Mouse (Mus musculus) CH12F3 (cell line): ENCODE measurements around the gene Itga3.
"Not testable (repeated sequence)": the region's sequence is repeated elsewhere in the genome, so short reads cannot be mapped to it uniquely, and the experiment has no call there.

Source experiments
- in situ Hi-C: fragments of 300-500 bp; cut with MboI; formaldehyde crosslinking; loops from 2 replicates; pipeline ENCODE4 v1.14.3; 2020; ENCODE audit warnings: low sequenced_read_pairs

Gene Itga3

DNA sequence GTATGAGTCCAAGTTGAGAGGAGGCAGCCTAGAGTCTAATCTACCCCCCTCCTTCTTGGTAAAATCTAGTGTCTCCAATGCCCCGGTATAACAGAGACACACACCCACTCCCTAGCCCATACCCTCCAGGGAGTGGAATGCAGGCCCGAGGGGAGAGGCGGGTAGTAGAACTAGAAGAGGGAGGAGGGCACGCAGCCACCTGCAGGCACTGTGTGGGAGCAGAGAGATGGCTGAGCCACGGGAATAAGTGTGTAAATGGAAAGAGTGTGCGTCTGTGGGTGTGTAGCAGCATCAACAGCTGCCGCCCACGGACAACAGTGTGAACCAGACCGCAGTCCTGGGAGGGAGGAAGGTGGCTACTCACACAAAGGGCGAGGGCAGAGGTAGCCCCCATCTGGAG is 41.7 kb downstream of the Itga3 start:
- in situ Hi-C loops: no loop called here

DNA sequence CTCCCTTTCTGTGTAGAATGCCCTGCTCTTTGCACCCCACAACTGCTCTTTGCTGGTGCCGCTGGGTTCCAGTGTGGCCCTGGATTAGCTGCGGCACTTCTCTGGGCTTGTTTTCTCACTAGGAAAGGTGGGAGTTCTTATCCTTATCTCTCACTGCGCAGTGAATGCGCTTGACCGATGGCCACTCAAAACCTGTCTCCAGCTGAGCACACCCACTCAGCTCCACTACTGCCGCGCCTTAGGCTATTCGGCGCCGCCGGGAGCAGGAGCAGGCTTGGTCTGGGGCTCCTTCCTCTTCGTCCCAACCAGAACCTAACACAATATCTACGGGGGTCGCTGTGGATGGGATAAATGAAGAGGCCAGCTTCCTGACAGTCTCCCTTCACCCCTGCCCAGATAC is 43.0 kb downstream of the Itga3 start:
- in situ Hi-C loops: no loop called here

DNA sequence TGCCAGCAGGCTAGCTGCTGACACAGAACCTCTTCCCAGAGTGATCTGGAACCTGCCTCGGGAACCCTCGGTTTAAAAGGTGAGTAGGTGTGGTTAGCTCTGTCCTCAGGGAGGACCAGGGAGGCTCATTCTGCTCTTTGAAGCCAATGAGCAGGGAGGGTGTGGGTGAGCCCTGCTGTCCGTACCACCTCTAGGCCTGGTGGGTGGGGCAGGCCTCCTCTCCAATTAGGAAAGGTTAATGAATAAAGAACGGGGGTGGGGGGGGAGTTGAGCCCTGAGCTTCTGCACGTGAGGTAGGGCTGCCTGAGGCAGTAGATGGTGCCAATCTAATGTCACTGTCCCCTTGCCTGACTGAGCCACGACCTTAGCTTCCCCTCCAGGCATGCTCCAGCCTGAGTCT is 43.7 kb downstream of the Itga3 start:
- in situ Hi-C loops: no loop called here

DNA sequence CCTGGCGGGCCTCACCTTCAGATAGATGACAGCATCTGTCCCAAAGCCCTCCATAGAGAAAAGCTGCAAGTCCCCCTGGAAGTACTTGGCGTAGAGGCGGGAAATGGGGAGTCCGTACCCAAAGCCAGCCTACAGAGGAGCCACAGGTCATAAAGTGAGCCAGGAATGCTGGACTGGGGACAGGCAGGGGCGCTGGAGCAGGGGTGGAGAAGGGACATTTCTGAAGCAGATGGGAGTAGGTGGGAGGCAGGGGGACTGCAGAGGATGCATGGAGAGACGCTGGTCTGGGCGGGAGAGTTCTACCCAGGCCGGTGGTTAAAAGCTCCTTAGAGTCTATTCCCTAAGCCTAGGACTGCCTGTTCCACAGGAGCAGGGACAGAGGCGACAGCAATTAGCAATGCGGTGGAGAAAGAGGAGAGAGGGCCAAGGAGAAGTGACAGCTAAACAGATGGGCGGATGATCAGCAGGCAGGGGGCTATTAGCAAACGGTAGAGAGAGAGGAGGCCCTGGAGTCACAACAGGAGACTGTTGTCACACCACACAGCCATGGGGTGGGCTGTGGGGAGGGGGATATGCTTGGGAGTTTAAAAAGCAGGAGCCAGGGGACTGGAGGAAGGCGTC is 48.6 kb downstream of the Itga3 start:
- in situ Hi-C loops: no loop called here

DNA sequence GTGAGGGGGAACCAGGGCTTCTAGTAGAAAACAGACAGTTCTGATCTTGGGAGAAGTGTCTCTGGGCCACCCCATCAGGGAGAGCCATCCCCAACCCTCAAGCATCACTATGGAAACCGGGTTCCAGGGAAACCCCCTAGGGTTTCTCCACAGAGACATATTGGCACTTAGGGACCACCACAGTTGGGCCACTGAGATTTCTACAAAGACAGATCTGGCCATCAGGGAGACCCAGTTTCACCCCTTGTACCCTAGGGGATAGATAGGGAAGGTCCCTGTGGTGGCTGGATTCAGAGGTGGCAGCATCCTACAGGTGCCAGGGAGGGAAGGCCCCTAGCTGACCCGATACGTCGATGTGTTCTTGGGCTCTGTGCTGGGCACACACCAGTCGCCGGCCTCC is 49.8 kb downstream of the Itga3 start:
- in situ Hi-C loops: no loop called here

DNA sequence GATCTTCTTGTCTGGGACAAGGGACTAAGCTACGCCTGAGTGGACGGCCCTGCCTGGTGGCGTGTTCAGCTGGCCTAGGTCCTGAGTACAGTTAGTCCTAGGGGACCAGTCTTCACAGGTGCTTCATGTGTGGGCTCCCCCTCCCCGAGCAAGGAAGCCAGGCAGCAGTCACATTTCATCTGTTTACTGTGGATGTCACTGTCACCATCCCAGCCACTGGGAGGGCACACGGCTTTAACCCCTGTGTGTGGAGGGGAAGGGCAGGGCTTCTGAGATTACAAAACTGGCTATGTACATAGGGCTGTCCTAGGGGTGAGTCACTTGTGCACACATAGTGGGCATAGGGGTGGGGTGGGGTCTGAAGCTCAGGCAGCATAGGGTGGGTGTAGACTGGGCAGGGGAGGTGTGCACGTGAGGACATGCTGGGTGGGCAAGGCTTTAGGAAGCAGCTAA is 50.5 kb downstream of the Itga3 start:
- in situ Hi-C loops: no loop called here

DNA sequence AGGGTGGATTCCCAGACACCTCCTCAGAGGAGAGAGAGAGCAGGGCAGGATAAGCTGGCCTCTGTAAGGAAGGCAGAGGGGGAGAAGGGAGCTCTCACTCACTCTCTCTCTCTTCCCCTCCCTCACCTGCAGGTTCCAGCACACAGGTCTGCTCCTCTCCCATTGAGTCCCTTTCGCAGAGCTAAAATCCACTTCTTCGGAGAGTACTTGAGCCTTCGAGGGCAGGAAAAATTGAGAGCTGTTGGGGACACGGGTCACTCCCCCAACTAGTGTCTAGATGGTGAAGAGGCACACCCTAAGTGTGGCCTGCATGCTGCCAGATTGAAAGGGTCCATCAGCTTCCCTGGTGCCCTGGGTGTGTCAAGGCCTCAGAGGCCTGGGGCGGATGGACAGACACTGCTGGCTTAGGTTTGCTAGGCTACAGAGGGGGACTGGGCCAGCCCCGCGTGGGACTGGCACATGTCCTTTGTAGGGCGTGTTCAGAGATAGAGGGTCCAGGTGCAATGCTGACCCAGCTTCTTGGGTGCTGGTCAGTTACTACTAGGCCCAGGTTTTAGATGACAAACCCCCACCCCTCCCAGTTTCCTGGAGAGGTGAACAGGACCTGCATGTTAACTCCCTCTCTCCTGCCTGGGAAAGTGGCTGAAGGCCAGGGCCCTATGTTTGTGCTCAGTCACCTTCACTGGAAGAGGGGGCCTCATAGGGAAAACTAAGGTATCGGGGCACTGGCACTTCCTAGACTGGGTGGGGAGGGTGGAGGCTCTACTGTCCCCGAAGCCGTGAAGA is 51.2 kb downstream of the Itga3 start:
- in situ Hi-C loops: no loop called here

DNA sequence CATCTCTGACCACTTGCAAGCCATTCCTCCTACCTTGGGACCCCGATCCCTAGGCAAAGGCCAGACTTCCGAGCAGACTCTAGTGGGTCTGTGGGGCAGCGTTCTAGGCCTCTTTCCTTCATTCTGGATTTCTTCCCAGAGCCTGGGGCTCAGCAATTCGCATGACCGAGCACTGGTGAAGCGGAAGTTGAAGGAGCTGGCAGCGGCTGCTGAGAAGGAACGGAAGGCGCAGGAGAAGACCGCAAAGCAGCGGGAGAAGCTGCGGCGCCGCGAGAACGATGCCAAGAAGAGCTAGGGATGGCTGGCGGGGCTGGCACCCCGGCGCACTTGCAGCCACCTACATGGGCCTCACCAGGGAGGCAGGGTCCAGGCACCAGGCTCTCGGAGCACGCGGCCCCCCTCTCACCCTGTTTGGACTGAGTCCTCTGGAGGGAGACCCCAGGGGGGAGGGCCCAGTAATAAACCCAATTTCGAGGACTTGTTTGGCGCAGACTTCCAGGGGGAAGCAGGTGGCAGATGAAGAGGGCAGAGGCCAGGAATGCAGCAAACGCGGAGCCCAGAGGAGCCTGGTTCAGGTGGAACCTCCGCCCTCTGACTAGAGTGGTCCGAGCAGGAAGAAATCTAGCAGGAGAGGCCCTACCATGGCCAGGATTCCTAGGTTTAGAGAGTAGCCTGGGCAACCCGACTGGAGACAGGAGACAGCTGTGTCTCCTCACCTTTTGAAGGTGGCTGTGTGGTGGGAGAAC is 52.0 kb downstream of the Itga3 start:
- in situ Hi-C loops: no loop called here

DNA sequence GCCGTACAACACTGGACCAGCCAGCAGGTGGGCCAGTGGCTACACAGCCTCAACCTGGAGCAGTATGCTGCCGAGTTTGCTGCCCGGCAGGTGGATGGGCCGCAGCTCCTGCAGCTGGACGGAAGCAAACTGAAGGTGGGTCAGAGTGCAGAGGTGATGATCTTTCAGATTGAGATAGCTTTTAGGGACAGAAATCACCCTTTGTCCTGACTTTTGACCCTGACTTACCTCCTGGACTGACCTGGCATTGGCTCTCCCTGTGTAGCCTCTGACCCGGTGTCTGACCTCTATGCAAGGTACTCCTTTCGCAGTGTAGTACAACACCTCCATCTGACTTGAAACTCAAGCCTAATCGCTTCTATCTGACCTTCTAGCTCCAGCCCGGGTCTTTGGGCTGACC is 53.1 kb downstream of the Itga3 start:
- in situ Hi-C loops: no loop called here

DNA sequence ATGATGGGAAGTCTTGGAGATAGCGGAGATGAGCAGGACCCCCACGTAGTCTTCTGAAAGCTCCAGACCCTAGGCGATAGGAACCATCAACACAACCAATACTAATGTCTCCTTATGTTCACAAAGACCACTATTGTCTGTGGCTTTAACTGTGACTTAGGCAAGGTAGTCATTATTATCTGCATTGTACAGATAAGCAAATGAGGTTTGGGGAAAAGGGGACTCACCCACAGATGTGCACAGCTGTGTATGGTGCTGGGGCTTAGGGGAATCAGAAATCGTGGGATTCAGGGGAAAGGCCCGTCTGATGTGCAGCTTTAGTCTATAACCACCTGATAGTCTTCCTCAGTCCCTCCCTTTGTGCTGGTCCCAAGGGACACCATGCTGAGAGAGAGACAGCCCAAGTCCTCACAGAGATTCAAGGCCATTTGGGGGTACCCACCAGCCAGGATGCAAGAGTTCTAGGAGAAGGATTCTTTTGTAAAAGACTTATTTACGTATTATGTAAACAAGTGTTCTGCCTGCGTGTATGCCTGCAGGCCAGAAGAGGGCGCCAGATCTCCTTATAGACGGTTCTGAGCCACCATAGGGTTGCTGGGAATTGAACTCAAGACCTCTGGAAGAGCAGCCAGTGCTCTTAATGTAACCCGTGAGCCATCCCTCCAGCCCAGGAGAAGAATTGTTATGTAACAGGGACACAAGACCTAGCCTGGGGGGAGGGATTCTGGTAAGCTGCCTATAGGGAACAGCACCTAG is 54.2 kb downstream of the Itga3 start:
- in situ Hi-C loops: no loop called here

DNA sequence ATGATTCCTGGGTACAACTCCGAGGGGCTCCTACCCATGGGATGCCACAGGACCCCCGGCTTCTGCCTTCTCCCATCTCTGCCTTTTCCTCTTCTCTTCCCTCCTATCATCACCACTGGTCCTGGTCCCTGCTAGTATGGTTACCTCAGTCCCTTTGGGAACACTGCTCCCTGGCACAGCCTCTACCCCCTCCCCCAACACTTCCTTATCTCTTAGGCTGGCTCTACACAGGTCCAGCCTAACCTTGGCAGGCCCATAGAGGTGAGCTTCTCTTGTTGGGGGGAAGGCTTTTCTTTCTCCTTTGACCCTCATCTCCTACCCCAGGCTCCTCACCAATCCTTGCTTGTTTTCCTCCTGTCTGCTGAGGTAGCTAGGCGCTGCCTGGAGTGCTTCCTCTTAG is 61.1 kb downstream of the Itga3 start:
- in situ Hi-C loops: no loop called here

DNA sequence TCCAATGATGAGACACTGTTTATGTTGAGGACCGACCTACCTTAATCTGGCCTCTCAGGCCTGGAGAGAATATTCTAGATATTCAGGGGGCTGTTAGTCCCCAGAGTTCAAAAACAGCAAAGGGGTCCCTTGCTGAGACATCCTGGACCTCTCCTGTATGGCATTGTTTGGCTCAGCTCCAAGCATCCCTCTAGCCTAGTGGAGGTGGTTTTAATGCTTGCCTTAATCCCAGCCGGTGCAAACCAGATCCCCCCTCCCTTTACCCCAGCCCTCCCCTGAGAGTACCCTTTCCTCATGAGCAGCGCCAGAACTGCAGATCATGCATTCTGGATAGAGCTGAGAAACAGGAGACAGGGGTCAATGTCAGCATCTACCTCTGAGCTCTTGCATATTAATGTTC is 64.1 kb downstream of the Itga3 start:
- in situ Hi-C loops: no loop called here

DNA sequence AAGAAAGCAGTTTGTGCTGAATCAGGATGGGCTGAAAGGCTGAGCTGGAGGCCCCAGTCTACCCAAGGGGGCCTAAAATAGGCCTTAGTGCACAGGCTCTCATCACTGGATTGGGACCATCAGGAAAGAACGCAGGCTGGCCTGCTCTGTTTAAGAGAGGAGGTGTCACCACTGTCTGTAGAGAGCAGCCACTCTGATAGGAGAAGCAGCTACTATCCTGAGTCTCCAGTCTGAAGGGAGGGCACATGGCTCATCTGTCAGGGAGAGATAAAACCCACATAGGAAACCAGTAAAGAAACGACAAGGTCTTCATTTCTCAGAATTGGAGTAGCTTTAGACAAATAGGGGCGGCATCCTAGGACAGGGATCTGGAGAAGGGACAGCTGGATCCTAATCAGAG is 64.5 kb downstream of the Itga3 start:
- in situ Hi-C loops: no loop called here

DNA sequence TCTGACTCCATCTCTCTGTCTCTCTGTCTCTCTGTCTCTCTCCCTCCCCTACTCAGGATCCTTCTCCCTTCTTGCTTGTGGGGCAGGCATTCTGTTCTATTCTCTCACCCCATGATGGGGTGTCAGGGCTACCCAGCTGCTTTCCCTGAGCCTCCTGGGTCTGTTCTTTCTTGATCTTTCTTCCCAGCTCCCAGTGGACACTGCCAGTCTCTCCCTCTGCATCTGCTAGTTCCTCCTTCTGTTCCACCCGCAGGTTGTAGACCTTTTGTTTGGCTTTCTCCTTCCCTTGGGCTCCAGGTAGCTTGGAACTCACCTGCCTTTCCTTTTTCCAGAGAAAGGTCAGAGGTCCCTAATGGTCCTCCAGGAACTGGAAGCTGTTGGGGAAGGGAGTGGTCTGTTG is 65.2 kb downstream of the Itga3 start:
- in situ Hi-C loops: no loop called here

DNA sequence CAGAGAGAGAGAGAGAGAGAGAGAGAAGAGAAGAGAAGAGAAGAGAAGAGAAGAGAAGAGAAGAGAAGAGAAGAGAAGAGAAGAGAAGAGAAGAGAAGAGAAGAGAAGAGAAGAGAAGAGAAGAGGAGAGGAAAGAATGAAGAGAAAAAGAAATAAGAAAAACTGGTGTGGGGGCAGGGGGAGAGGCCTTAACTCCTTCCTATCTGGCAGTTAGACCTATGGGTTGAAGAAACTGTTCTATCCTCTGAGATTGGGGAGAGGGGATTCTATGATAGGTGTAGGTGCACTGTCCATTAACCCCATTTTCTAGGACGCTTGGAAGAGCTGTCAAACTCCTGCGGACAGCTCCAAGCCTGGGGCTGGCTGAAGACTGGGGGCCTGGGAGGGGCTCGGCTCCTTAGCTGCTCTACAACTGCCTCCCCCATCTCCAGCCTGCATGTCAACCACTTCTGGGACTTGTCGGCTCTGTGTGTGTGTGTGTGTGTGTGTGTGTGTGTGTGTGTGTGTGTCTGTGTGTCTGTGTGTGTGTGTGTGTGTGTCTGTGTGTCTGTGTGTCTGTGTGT is 65.7 kb downstream of the Itga3 start:
- in situ Hi-C loops: not testable (repeated sequence)

DNA sequence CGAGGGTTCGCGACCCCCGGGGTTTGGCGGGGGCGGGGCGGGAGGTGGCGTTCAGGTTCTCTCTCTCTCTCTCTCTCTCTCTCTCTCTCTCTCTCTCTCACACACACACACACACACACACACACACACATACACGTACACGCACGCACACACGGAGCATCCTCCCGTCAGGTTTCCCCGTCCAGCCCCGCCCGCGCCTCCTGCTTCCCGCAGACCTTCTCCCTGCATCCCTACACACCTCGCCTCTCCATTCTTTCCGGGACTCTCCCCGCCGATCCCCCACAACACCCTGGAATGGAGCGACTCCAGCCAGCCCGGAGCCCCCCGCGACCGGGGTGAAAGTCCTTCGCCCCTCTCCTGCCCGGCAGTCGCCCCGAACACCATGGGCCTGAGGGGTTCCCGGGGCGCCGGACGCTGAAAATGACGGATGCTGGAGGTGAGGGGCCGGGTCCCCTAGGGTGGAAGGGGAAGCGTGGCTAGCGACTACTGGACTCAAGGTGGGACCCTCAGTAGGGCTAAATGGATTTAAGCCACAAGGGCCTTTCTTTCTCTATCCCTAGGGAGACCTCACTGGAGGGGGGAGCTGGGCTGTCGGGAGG is 66.4 kb downstream of the Itga3 start:
- in situ Hi-C loops: no loop called here

DNA sequence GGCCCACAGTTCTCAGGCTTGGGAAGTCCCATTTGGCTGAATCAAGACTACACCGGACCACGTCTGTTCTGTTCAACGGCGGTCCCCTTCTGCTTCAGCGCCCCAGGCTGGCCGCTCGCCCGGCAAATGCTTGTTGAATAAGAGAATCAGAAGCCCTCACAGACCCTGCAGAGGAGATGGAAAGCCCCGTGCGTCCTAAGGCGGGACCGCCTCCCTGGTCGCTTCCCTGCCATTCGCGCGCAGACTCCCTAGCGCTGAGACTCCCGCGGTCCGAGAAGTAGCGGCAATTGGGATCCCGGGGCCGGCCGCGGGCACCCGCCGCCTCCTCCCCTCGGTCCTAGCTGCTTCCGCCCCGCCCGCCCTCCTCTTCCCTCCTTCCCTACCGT is 67.0 kb downstream of the Itga3 start, which contains the start of gene Samd14:
Gene Samd14, plus strand, starts transcription at position 251 of the 386 bp plus-strand sequence.
- in situ Hi-C loops: no loop called here

DNA sequence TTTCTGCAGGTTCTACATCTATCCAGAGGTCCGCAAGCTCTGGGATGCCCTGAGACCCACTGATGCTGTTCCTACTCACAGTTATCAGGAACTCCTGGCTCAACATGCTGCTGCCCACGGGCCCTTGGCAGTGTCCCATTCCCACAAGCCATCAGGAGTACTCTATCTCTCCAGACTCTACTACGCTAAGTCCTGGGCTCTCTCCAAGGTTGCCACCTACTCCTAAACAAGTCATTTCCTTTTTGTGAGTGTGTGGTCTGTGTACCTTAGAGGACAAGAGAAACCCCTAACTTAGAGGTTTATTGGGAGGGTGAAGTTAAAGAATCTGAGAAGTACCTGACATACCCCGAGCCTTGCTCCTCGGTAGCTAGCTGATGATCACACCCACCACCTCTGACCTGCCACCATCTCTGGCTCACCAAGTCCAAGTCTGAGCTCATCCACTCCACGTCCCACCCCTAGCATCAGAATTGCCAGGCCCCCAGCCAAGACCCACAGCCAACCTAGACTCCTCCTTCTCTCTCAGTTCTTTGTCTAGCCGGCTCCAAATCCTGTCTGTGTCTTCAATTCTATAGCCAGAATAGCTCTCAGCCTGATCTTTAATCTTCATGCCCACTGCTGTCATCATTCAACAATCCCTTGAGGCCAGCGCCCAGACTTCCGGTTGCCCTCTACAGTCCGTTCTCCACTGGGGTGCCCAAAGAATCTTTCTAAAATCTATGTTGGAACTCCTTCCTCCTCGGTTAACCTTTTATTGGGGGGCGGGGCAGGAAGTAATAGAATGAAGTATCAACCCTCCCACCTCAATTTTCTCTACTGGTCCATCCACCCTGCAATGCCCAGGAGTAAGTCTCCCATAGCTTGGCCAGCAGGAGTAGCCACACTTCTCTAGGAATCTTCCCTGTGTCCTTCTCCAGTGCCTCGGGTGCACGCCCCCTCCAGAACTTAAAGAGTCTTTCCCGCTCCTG is 67.7 kb downstream of the Itga3 start:
- in situ Hi-C loops: no loop called here

DNA sequence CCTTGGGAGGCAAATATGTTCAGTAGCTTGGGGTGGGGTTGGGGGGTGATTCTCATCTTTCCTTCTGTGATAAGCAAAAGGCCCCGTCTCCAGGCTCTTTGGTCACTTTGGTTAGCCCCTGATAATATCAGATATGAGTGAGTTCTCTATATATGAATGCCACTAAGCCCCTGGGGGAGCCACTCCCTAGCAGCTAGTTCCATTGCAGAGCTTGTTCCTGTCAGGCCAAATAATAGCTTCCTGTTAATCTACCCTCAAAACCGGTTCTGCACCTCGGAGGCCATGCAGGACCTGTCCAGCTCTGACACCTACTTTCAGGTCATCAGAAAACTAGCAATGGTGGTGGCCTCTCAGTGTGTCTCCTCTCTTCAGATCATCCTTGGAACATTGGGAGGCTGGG is 69.2 kb downstream of the Itga3 start:
- in situ Hi-C loops: no loop called here
